Mouse (Mus musculus): Measurements from ENCODE around the gene Sys1.

- TF ChIP-seq POLR2A (IDR thresholded peaks at IDR 0.05; ENCODE audit: insufficient read depth, low read depth, low read length), result no peak
- TF ChIP-seq CTCF (IDR thresholded peaks at IDR 0.05; ENCODE audit: insufficient read depth, low read depth, low read length), result no peak
These were observed 29.8 kb upstream of the Sys1 start for GRCm38 (mm10) chr2:164426952-164427351.

Measured in olfactory bulb, adult 2 months (tissue).